Mouse (Mus musculus): ENCODE data around the gene Nos1ap. TPM values are rescaled to one million over a fixed set of nuclear protein-coding genes. Genes with fewer than 3 reads are reported as not detected.

Nos1ap gene
- total RNA-seq, 2 experiments from 2014 or later = 204 to 213 TPM

GRCm38 (mm10) chr1:170455910-170456700, 133.6 kb downstream of the Nos1ap start:
- no peak for DNase-seq

- no peak for DNase-seq
Observed at GRCm38 (mm10) chr1:170455387-170455786, 134.3 kb downstream of the Nos1ap start.

GRCm38 (mm10) chr1:170453455-170453854, 136.2 kb downstream of the Nos1ap start:
- no peak for DNase-seq

- DNase-seq = no peak
Observed at GRCm38 (mm10) chr1:170448244-170448643, 141.4 kb downstream of the Nos1ap start.

- DNase-seq = no peak
Observed at GRCm38 (mm10) chr1:170445458-170445857, 144.2 kb downstream of the Nos1ap start.

- no peak for DNase-seq
Observed at GRCm38 (mm10) chr1:170440367-170440766, 149.3 kb downstream of the Nos1ap start.

GRCm38 (mm10) chr1:170438471-170439151, 151.1 kb downstream of the Nos1ap start:
- no peak for DNase-seq

GRCm38 (mm10) chr1:170434146-170434545, 155.5 kb downstream of the Nos1ap start:
- no peak for DNase-seq

GRCm38 (mm10) chr1:170433661-170434060, 156.0 kb downstream of the Nos1ap start:
- DNase-seq = no peak

GRCm38 (mm10) chr1:170432288-170432687, 157.4 kb downstream of the Nos1ap start:
- DNase-seq = no peak

GRCm38 (mm10) chr1:170431312-170431711, 158.3 kb downstream of the Nos1ap start:
- DNase-seq = no peak

- DNase-seq = no peak
Observed at GRCm38 (mm10) chr1:170430660-170431059, 159.0 kb downstream of the Nos1ap start.

GRCm38 (mm10) chr1:170429656-170430055, 160.0 kb downstream of the Nos1ap start:
- DNase-seq = no peak

GRCm38 (mm10) chr1:170428141-170428540, 161.5 kb downstream of the Nos1ap start:
- no peak for DNase-seq

GRCm38 (mm10) chr1:170424258-170424889, 165.3 kb downstream of the Nos1ap start:
- no peak for DNase-seq

- DNase-seq = no peak
Observed at GRCm38 (mm10) chr1:170423048-170423447, 166.6 kb downstream of the Nos1ap start.

- DNase-seq = no peak
Observed at GRCm38 (mm10) chr1:170422188-170422587, 167.5 kb downstream of the Nos1ap start.

GRCm38 (mm10) chr1:170419961-170420360, 169.7 kb downstream of the Nos1ap start:
- DNase-seq = no peak

- DNase-seq = no peak
Observed at GRCm38 (mm10) chr1:170418131-170418530, 171.5 kb downstream of the Nos1ap start.

- no peak for DNase-seq
Observed at GRCm38 (mm10) chr1:170416967-170417366, 172.7 kb downstream of the Nos1ap start.

- DNase-seq = no peak
Observed at GRCm38 (mm10) chr1:170416206-170416605, 173.5 kb downstream of the Nos1ap start.

GRCm38 (mm10) chr1:170415395-170415794, 174.3 kb downstream of the Nos1ap start:
- DNase-seq = no peak
